Mouse (Mus musculus) G1E (cell line): ENCODE results near the gene Ino80. TPM values are rescaled to one million over a fixed set of nuclear protein-coding genes. Genes with fewer than 3 reads are reported as not detected.

ENCODE experiments used
- ATAC-seq: 2 replicates; pipeline ENCODE4 v1.8.0; 2016; ENCODE audit warnings: mild to moderate bottlenecking; ENCODE audit not compliant: insufficient number of reproducible peaks, poor library complexity, low FRiP score, severe bottlenecking; ENCODE audit errors: extremely low read depth
- DNase-seq: peaks from one replicate; pipeline ENCODE4 v3.0.0; 2012; ENCODE audit warnings: low spot score
- H3K27me3 ChIP-seq: 2 replicates; pipeline ENCODE4 v1.6.1; 2012; ENCODE audit warnings: mild to moderate bottlenecking, low read length, inconsistent platforms; ENCODE audit not compliant: insufficient read depth
- H3K36me3 ChIP-seq: replicated peaks from 2 replicates; pipeline ENCODE3; 2012; ENCODE audit warnings: mild to moderate bottlenecking, inconsistent platforms
- H3K4me1 ChIP-seq: 2 replicates; pipeline ENCODE4 v1.6.1; 2012; ENCODE audit warnings: low read depth, low read length, inconsistent platforms, mixed read lengths; ENCODE audit not compliant: insufficient read depth
- H3K4me3 ChIP-seq: 2 replicates; pipeline ENCODE4 v1.5.1; 2012; ENCODE audit warnings: low read depth, mild to moderate bottlenecking, inconsistent platforms, low read length, moderate library complexity, mixed read lengths
- H3K9me3 ChIP-seq: replicated peaks from 2 replicates; pipeline ENCODE4 v1.6.1; 2012; ENCODE audit warnings: inconsistent platforms
- CTCF ChIP-seq: IDR thresholded peaks from 2 replicates; pipeline ENCODE4 v1.5.1; 2012; ENCODE audit warnings: low read depth, low read length, inconsistent platforms, mixed read lengths
- GATA1 ChIP-seq: IDR thresholded peaks from 2 replicates; pipeline ENCODE4 v1.6.1; 2012; ENCODE audit warnings: borderline replicate concordance, low read length, inconsistent platforms, mixed read lengths
- GATA2 ChIP-seq: IDR thresholded peaks from 2 replicates; pipeline ENCODE4 v1.6.1; 2012; ENCODE audit warnings: low read depth, low read length, inconsistent platforms, borderline replicate concordance
- POLR2AphosphoS5 ChIP-seq: IDR thresholded peaks from 2 replicates; pipeline ENCODE4 v1.6.1; 2012; ENCODE audit warnings: low read depth, low read length, inconsistent platforms; ENCODE audit not compliant: insufficient replicate concordance
- TAL1 ChIP-seq: conservative IDR thresholded peaks from 2 replicates; pipeline ENCODE4 v1.6.1; 2012; ENCODE audit warnings: low read depth, low read length, inconsistent platforms, mixed read lengths
- polyA plus RNA-seq: library from polyadenylated mRNA; stranded (reverse); fragments of >175 nt; gene quantifications from 2 replicates; pipeline ENCODE4 v1.2.3, GENCODE M21; 2012
- total RNA-seq, 2 experiments: library from RNA; stranded (forward) in 1 of 2; stranded (reverse) in 1 of 2; fragments of 200-1000 nt in 1 of 2; fragments of >200 nt in 1 of 2; fragmentation: Nextera tagmentation in 1 of 2; gene quantifications; 2 replicates each; pipeline ENCODE4 v1.2.3; 2014 to 2017

Gene Ino80
- total and polyA plus RNA-seq, 3 experiments: 7.0 to 41.2 (median 20.4) TPM

GRCm38 (mm10) chr2:119413819-119414218, 63.7 kb downstream of the Ino80 start:
- Histone ChIP-seq H3K4me1 (no peaks in the 10 kb centered on the region), H3K36me3 (peaks cover 92% of the 10 kb centered on the region), H3K9me3 (no peaks in the 10 kb centered on the region), H3K4me3 (no peak overlapping the region), H3K27me3 (no peaks in the 10 kb centered on the region)
- ATAC-seq: no peak
- no peak for TF ChIP-seq GATA1
- no peak; the same call in 1 of the 2 replicates for TF ChIP-seq CTCF
- TF ChIP-seq TAL1: no peak
- no peak for TF ChIP-seq GATA2
- TF ChIP-seq POLR2AphosphoS5: no peak
- DNase-seq: no peak

DNA sequence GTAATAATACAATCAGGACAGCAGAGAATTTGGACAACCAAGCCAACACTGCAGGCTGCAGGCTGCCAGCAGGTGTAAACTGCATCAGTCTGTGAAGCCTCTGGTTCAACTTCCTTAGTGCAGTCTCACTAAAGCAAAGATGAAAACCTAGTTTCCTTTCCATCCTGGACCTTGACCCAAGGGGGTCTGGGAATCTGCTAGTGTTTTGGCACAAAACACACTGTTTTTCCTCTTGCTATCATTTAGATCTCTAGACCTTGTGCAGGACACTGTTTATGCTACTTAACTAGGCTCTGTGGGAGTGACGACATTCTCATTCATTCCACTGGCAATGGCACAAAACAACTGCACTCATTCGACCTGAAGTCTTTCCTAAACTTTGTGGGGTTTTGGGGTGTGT, 65.8 kb downstream of the Ino80 start:
- H3K9me3 ChIP-seq: no peaks in the 10 kb centered on the region
- ATAC-seq (no peak), DNase-seq (no peak)
- H3K27me3 ChIP-seq: no peaks in the 10 kb centered on the region
- TF ChIP-seq POLR2AphosphoS5 (no peak), GATA1 (no peak), CTCF (no peak), TAL1 (no peak), GATA2 (no peak)
- no peak overlapping the region for H3K4me3 ChIP-seq
- H3K4me1 ChIP-seq: no peaks in the 10 kb centered on the region
- H3K36me3 ChIP-seq: peaks cover 92% of the 10 kb centered on the region

- Histone ChIP-seq H3K36me3 (peaks cover 94% of the 10 kb centered on the region), H3K9me3 (no peaks in the 10 kb centered on the region), H3K4me1 (no peaks in the 10 kb centered on the region), H3K4me3 (no peak overlapping the region), H3K27me3 (no peaks in the 10 kb centered on the region)
- DNase-seq (no peak), ATAC-seq (no peak)
- TF ChIP-seq CTCF: no peak
- no peak for TF ChIP-seq POLR2AphosphoS5
- no peak for TF ChIP-seq GATA1
- TF ChIP-seq TAL1: no peak
- TF ChIP-seq GATA2: no peak
Observed at GRCm38 (mm10) chr2:119411016-119411415, 66.5 kb downstream of the Ino80 start.

GRCm38 (mm10) chr2:119408733-119409132, 68.8 kb downstream of the Ino80 start:
- H3K36me3 ChIP-seq: peaks cover 87% of the 10 kb centered on the region
- ATAC-seq (no peak), DNase-seq (no peak)
- H3K4me3 ChIP-seq: no peak overlapping the region
- no peaks in the 10 kb centered on the region for H3K27me3 ChIP-seq
- H3K9me3 ChIP-seq: no peaks in the 10 kb centered on the region
- H3K4me1 ChIP-seq: no peaks in the 10 kb centered on the region
- no peak for TF ChIP-seq CTCF
- TF ChIP-seq GATA2: no peak
- no peak for TF ChIP-seq GATA1
- no peak for TF ChIP-seq TAL1
- no peak for TF ChIP-seq POLR2AphosphoS5

GRCm38 (mm10) chr2:119408278-119408677, 69.2 kb downstream of the Ino80 start:
- ATAC-seq (no peak), DNase-seq (no peak)
- TF ChIP-seq GATA1: no peak
- no peak for TF ChIP-seq GATA2
- TF ChIP-seq TAL1: no peak
- TF ChIP-seq POLR2AphosphoS5: no peak
- TF ChIP-seq CTCF: no peak
- no peaks in the 10 kb centered on the region for H3K27me3 ChIP-seq
- no peak overlapping the region for H3K4me3 ChIP-seq
- peaks cover 85% of the 10 kb centered on the region for H3K36me3 ChIP-seq
- H3K4me1 ChIP-seq: no peaks in the 10 kb centered on the region
- H3K9me3 ChIP-seq: no peaks in the 10 kb centered on the region

DNA sequence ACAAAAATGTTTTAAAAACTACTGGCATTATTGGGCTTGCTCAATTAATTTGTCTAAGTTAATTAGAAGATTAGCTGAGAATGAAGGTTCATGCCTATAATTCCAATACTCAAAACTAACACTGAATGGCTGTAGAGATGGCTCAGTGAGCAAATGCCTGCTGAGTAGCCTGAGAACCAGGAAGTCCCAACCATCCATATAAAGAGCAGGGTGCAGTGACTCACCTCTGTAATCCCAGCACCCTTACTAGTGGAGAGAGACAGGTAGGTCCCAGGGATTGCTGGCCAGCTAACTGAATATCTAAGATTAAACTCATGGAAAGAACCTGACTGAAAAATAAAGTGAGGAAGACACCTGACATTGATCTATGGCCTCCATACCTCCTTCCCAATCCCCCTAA, 78.2 kb downstream of the Ino80 start:
- no peak for TF ChIP-seq POLR2AphosphoS5
- TF ChIP-seq CTCF: no peak
- no peak for TF ChIP-seq GATA2
- no peak for TF ChIP-seq TAL1
- TF ChIP-seq GATA1: no peak
- peaks cover 77% of the 10 kb centered on the region for H3K36me3 ChIP-seq
- DNase-seq: no peak

DNA sequence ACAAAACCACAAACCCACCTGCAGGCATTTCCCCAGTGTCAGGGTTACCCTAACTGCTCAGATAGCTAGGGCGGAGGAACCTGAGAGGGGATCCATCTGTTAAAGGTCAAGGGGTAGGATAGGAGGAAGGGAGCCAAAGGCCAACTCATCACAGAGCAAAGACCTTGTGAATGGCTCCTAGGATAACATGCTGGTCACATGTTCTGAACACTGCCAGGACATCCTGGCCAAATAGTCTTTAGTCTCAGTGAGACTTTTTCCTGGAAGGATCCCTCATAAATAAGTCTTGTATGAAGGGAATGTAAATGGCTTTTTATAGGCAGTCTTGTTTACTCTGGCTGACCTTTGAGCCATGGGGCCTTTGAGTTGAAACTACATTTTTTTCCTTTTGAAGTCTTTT, 78.8 kb downstream of the Ino80 start:
- H3K36me3 ChIP-seq: peaks cover 80% of the 10 kb centered on the region
- ATAC-seq: no peak
- DNase-seq: no peak
- no peak overlapping the region for H3K4me3 ChIP-seq
- H3K4me1 ChIP-seq: no peaks in the 10 kb centered on the region
- no peaks in the 10 kb centered on the region for H3K27me3 ChIP-seq
- no peaks in the 10 kb centered on the region for H3K9me3 ChIP-seq
- TF ChIP-seq GATA1 (no peak), TAL1 (no peak), CTCF (no peak)

More for the DNA sequence above, 78.2 kb downstream of the Ino80 start:
- Histone ChIP-seq H3K4me3 (no peak overlapping the region), H3K9me3 (no peaks in the 10 kb centered on the region), H3K27me3 (no peaks in the 10 kb centered on the region), H3K4me1 (no peaks in the 10 kb centered on the region)
- no peak for ATAC-seq
